Mouse (Mus musculus) kidney, adult 11 months (tissue): ENCODE data around the gene Rasef.
"Not testable (repeated sequence)": the region's sequence is repeated elsewhere in the genome, so short reads cannot be mapped to it uniquely, and the experiment has no call there.

Experiments used
- DNase-seq: peaks from one replicate; pipeline ENCODE4 v3.0.0; 2022

Gene Rasef

GRCm38 (mm10) chr4:73790260-73791185 lies at the start of gene Rasef:
Gene Rasef (minus strand): TSS chr4:73790994.
- peak; percentile 22 for DNase-seq

- no peak for DNase-seq
Measured at GRCm38 (mm10) chr4:73826587-73826986, 35.8 kb upstream of the Rasef start.

- DNase-seq: no peak
Measured at GRCm38 (mm10) chr4:73791186-73791540, 369 bp upstream of the Rasef start.

DNA sequence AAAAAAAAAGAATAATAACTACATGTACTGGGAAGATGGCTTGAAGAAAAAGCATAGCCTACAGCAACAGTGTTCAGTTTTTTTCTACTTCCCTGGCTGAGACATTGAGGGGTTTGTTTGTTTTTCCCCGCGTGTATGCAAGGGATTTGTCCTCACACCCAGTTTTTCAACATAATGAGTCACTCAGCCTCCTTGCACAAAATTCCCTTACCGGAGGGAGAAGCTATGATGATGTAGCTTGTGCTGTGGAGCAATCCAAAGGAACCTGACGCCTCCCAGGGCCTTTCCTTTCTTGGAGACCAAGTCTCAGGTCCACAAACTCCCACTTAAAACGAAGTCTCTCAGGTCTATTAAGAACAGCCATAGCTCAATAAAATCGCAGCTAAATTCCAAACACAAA lies 1.3 kb downstream of the Rasef start:
- no peak for DNase-seq

DNA sequence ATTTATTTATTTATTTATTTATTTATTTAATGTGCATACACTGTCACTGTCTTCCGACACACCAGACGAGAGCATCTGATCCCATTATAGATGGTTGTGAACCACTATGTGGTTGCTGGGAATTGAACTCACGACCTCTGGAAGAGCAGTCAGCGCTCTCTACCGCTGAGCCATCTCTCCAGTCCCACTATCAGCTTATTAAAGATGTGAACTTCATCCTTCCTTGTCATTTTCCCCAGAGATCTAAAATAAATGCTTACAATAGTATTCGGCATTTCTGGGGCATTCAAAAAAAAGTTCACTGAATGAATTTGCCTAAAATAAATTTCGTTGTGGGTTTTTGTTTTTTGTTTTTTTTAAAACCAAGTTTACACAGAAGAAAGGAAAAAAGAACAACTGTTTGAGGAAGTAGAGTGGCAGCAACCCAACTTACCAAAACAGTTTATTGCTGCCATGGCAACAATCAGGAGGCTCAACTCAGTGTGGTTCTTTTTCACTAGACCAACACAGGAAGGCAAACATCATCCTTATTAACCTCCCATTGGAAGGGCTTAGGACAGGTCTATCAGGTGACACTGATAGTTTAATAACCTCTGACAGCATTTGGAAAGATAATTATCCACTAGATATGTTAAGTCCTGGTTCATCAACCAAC lies 2.6 kb downstream of the Rasef start:
- no peak for DNase-seq

DNA sequence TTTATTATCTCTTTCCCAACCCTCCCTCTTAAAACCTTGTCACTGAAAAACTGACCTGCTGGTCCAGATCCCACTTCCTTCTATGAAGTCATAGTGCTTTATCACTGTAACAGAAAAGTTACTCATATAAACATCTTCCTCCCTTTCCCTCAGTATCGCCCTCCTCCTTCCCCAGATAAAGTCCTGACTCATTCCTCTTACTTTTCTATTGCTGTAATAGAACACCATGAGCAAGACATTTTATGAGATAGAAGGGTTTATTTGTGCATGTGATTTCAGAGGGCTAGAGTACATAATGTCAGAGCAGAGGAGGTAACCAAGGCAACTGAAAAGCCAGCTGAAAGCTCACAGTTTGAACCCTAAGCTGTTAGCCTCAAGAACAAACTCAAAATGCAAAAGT lies 6.6 kb downstream of the Rasef start:
- DNase-seq: no peak

DNA sequence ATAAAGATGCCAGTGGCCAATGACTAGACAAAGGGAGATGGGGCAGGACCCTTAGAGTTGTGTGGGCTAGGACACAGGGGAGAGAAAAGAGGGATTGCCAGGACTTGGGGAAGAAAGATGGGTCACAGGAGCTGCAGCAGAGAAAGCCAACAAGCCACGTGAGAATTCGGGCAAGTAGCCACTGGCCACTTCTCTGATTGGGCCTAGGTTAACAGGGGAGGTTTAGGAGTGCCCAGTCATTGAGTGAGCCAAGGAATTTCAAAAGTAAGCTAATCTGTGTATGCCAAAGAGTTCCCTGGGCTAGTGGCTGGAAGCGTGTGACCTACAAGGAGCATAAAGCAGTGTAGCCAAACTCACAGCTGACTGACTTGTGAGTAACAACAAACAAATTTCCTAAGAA lies 9.7 kb downstream of the Rasef start:
- no peak for DNase-seq

DNA sequence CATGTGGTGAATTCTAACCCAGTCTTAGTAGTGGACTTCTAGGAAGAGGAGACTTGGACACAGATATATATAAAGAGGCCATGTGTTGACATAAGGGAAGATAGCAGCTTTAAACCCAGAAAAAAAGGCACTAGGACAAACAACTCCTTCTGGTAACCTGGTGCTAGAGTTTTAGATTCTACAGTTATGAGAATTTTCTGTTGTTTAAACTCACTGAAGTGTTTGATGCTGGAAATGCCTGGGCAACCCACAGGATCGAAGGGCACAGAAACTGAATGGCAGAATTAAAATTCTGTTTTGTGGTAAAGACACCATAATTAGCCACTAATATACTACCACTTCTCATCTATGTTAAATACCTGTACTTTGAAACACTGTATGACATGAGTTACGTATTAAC lies 15.5 kb downstream of the Rasef start:
- DNase-seq: no peak

DNA sequence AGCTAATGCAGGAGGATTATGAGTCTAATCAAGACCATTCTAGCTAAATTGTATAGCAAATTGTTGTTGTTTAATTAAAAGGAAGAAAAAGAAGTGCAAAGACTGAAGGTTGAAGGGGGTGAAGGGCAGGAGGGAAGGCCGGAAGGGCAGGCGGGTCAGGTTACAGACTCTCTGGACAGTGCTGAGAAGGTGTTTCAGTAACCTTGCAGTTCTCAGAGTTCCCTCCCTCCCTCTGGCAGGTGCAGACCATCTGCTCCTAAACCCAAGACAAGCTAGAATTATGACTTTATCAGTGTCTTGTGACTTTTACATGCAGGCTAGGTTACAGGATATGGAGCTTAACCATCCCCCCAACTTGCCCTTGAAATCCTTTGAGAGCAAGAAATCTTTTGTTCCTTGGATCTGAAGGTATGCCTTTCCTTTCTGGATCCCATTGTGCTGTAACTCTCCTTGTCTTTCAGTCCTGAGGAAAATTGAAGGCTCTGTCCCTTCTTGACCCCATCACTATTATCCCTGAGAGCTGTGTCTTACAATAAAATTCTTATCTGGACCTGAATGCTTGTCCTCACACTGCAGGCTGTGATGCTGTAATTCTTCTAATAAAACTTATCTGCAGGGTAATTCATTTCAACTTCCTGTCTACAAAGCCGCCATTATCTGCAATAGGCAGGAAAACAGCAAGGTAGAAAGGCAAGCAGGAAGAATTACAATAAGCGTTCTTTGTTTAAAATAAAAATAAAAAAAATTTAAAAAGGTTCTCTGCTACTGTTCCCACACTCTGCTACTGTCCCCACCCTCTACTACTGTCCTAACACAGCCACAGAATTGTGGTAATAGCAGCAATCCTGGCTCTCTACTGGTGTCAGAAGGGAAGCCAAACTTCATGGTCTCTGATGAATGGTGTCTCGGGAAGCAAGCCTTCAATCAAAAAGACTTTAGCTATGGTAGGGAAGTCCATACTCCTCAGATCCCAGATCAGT lies 16.7 kb downstream of the Rasef start:
- no peak for DNase-seq

- DNase-seq: no peak
Measured at GRCm38 (mm10) chr4:73772028-73772427, 18.8 kb downstream of the Rasef start.

GRCm38 (mm10) chr4:73770592-73770991 lies 20.2 kb downstream of the Rasef start:
- DNase-seq: no peak

DNA sequence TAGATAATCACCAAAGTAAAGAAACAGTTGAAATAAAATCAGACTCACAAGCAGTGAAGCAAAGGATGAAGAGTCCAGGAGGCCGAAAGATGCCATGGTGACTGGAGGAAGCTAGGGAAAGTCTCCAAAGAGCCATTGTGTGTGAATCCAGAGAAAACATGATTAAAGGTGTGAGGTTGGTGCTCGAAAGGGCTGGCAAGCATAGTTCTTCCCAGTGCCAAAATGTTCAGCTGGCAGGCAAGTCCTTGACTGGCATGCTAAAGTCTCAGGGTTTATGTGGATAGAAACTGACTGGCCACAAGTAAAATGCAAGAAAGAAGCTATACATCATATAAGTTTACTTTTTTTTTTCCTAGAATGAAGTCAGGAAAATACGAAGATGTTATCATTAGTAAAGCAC lies 22.6 kb downstream of the Rasef start:
- DNase-seq: no peak

DNA sequence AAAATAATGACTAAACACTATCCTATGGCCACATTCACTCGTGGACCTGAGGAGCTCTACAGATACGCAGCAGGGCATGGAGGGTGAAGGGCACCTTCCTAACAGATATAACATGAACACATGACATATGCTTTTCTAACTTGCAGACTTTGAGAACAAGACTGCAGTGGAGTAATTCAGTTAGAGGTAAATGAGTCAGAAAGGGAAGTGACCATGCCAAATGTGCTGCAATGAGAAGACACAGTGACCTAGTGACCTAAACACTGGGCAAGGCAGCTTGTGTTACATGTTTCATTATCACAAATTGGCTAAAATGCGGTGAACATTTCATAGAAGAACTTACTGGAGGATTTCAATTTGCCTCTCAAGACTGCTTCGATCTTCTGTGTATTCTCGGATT lies 42.6 kb downstream of the Rasef start:
- no peak for DNase-seq

DNA sequence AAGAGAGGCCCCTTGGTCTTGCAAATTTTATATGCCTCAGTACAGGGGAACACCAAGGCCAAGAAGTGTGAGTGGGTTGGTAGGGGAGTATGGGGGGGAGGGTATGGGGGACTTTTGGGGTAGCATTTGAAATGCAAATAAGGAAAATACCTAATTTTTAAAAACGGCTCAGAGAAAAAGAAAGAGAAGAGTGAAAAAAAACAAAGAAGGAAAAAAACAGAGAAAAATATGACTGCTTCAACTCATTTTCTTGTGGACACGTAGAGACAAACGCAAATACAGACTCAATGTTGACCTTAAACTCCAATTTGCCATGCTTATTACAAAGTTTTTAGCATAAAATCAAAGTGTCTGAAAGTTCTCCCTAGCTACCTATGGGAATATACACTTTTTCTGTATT lies 51.4 kb downstream of the Rasef start:
- DNase-seq: no peak

GRCm38 (mm10) chr4:73719819-73720218 lies 71.0 kb downstream of the Rasef start:
- DNase-seq: no peak

DNA sequence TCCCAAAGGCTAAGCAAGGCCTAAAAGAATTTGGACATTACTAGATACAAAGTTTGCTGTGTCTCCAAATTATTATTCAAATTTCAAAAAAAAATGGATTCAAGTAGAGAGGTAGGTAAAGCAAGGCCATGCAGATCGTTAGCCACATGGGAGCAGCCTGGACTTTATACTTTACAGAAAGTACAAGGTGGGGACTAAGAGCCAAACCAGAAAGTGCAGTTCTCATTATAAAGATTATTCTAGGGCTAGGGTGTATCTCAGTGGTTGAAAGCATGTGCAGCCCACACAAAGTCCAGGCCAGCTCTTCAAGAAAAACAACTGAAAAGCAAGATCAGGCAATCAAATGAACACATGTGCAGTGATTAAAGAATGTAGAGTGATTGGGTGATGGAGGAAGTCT lies 72.0 kb downstream of the Rasef start:
- DNase-seq: no peak

DNA sequence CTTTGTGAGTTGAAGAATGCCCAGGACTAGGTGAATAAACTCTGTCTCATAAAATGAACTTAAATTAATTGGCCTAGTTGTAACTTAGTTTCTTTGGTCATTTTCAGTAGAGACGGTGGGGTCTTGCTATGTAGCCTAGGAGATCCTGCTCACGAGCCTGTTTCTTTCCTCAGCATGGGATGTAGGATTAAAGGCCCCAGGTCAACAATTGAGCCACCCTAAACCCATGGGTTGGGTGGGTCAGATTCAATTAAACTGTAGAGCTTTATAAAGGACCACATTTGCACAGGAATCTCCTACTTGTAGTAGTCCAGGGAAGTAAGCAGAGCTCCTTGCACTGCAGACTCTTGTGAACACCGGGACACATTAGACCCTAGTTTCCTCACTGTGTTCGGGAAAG lies 107.6 kb downstream of the Rasef start, which contains the start of gene Gm428:
Gm428 (plus strand) TSS at position 301 of the 400 bp plus-strand sequence.
- not testable (repeated sequence) for DNase-seq

GRCm38 (mm10) chr4:73668054-73668453 lies 122.7 kb downstream of the Rasef start, which contains the start of gene Gm11239:
Gene Gm11239 (plus strand): TSS chr4:73668354.
- DNase-seq: not testable (repeated sequence)
